Mouse (Mus musculus) macrophage (primary cell): Measurements from ENCODE around the gene 9330161L09Rik. TPM values are rescaled to one million over a fixed set of nuclear protein-coding genes. Genes with fewer than 3 reads are reported as not detected.
A peak's percentile ranks its signal among the peaks of the same experiment; 100 is the strongest.

Experiments
- H3K27ac ChIP-seq: fragments of 350-480 bp; formaldehyde crosslinking; 2 replicates; pipeline ENCODE4 v1.9.0; 2021
- H3K36me3 ChIP-seq: fragments of 350-480 bp; formaldehyde crosslinking; 2 replicates; pipeline ENCODE4 v1.9.0; 2021; ENCODE audit errors: inconsistent target
- H3K4me3 ChIP-seq: fragments of 350-480 bp; formaldehyde crosslinking; 2 replicates; pipeline ENCODE4 v1.9.0; 2021; ENCODE audit errors: inconsistent target
- H3K79me2 ChIP-seq: fragments of 350-480 bp; formaldehyde crosslinking; 2 replicates; pipeline ENCODE4 v1.9.0; 2021; ENCODE audit errors: inconsistent target
- WGBS: methylation state at CpG from one replicate; pipeline ENCODE4 v1.1.7; 2026; ENCODE audit warnings: inconsistent platforms; ENCODE audit not compliant: missing documents; 5-methylcytosine and 5-hydroxymethylcytosine counted together
- polyA plus RNA-seq: library from polyadenylated mRNA; stranded (reverse); fragments of 250-400 nt; gene quantifications from 3 replicates; pipeline ENCODE4 v1.2.4, GENCODE M21; 2018; ENCODE audit warnings: inconsistent platforms

Gene 9330161L09Rik
- polyA plus RNA-seq, 1 experiment from 2014 or later, result not detected

- H3K36me3 ChIP-seq, result peaks cover 80% of the 10 kb centered on the region
- no peak overlapping the region for H3K4me3 ChIP-seq
- no peak overlapping the region for H3K27ac ChIP-seq
- H3K79me2 ChIP-seq, result no peaks in the 10 kb centered on the region
- WGBS, result 95% methylated on average over 9 of the region's 10 CpGs
These were observed 524 bp upstream of the 9330161L09Rik start for GRCm38 (mm10) chr12:103408144-103408543.

GRCm38 (mm10) chr12:103404131-103404530 is 3.5 kb downstream of the 9330161L09Rik start:
- 89% methylated on average over 17 of the region's 18 CpGs for WGBS
- H3K79me2 ChIP-seq, result no peaks in the 10 kb centered on the region
- H3K4me3 ChIP-seq, result no peak overlapping the region
- no peak overlapping the region for H3K27ac ChIP-seq
- peaks cover 40% of the 10 kb centered on the region for H3K36me3 ChIP-seq

GRCm38 (mm10) chr12:103396751-103397150 is 10.9 kb downstream of the 9330161L09Rik start:
- H3K36me3 ChIP-seq, result no peaks in the 10 kb centered on the region
- no peak overlapping the region for H3K4me3 ChIP-seq
- no peak overlapping the region for H3K27ac ChIP-seq
- no peaks in the 10 kb centered on the region for H3K79me2 ChIP-seq
- 88% methylated on average over 7 of the region's 7 CpGs for WGBS

- Histone ChIP-seq H3K36me3 (no peaks in the 10 kb centered on the region), H3K79me2 (no peaks in the 10 kb centered on the region), H3K4me3 (no peak overlapping the region), H3K27ac (no peak overlapping the region)
- WGBS, result 87% methylated on average over 12 of the region's 12 CpGs
These were observed 11.9 kb downstream of the 9330161L09Rik start for GRCm38 (mm10) chr12:103395486-103396275.

- no peaks in the 10 kb centered on the region for H3K79me2 ChIP-seq
- no peaks in the 10 kb centered on the region for H3K36me3 ChIP-seq
- H3K27ac ChIP-seq, result no peak overlapping the region
- no peak overlapping the region for H3K4me3 ChIP-seq
- WGBS, result 51% methylated on average over 6 of the region's 6 CpGs
These were observed 14.1 kb downstream of the 9330161L09Rik start for GRCm38 (mm10) chr12:103393528-103393927.

GRCm38 (mm10) chr12:103391098-103391497 is 16.5 kb downstream of the 9330161L09Rik start:
- Histone ChIP-seq H3K4me3 (no peak overlapping the region), H3K79me2 (no peaks in the 10 kb centered on the region), H3K27ac (no peak overlapping the region), H3K36me3 (no peaks in the 10 kb centered on the region)
- WGBS, result 93% methylated on average over 7 of the region's 7 CpGs

- Histone ChIP-seq H3K27ac (no peak overlapping the region), H3K36me3 (no peaks in the 10 kb centered on the region), H3K79me2 (no peaks in the 10 kb centered on the region), H3K4me3 (no peak overlapping the region)
- 34% methylated on average over 4 of the region's 4 CpGs for WGBS
These were observed 17.6 kb downstream of the 9330161L09Rik start for GRCm38 (mm10) chr12:103389982-103390381.

GRCm38 (mm10) chr12:103389348-103389727 is 18.3 kb downstream of the 9330161L09Rik start:
- 85% methylated on average over 2 of the region's 2 CpGs for WGBS
- H3K27ac ChIP-seq, result no peak overlapping the region
- no peaks in the 10 kb centered on the region for H3K79me2 ChIP-seq
- no peaks in the 10 kb centered on the region for H3K36me3 ChIP-seq
- H3K4me3 ChIP-seq, result peak overlapping the region; percentile 34; the same call in 1 of the 2 replicates

- 1% methylated on average over 58 of the region's 58 CpGs for WGBS
- no peak within 1 kb of the TSS for H3K27ac ChIP-seq
- peak within 1 kb of the TSS; percentile 34 for H3K4me3 ChIP-seq
These were observed 18.9 kb downstream of the 9330161L09Rik start, which contains the start of gene Otub2 for GRCm38 (mm10) chr12:103388505-103389347. Gene Otub2, plus strand, starts transcription at chr12:103388682.

GRCm38 (mm10) chr12:103380226-103380625 is 27.4 kb downstream of the 9330161L09Rik start:
- Histone ChIP-seq H3K79me2 (no peaks in the 10 kb centered on the region), H3K36me3 (no peaks in the 10 kb centered on the region), H3K27ac (no peak overlapping the region), H3K4me3 (no peak overlapping the region)
- 87% methylated on average over 4 of the region's 4 CpGs for WGBS

More at GRCm38 (mm10) chr12:103388505-103389347, 18.9 kb downstream of the 9330161L09Rik start, which contains the start of gene Otub2:
- Histone ChIP-seq H3K79me2 (no peaks in the 10 kb centered on the region), H3K36me3 (no peaks in the 10 kb centered on the region)

- Histone ChIP-seq H3K36me3 (no peaks in the 10 kb centered on the region), H3K27ac (no peak overlapping the region), H3K4me3 (no peak overlapping the region), H3K79me2 (no peaks in the 10 kb centered on the region)
- 53% methylated on average over 4 of the region's 4 CpGs for WGBS
These were observed 30.8 kb downstream of the 9330161L09Rik start for GRCm38 (mm10) chr12:103376774-103377173.

GRCm38 (mm10) chr12:103376124-103376523 is 31.5 kb downstream of the 9330161L09Rik start:
- WGBS, result 75% methylated on average over 5 of the region's 5 CpGs
- H3K36me3 ChIP-seq, result no peaks in the 10 kb centered on the region
- no peak overlapping the region for H3K4me3 ChIP-seq
- H3K79me2 ChIP-seq, result no peaks in the 10 kb centered on the region
- H3K27ac ChIP-seq, result no peak overlapping the region

GRCm38 (mm10) chr12:103373530-103374236 is 33.9 kb downstream of the 9330161L09Rik start:
- H3K27ac ChIP-seq, result no peak overlapping the region
- 82% methylated on average over 8 of the region's 8 CpGs for WGBS
- no peaks in the 10 kb centered on the region for H3K36me3 ChIP-seq
- no peak overlapping the region for H3K4me3 ChIP-seq
- no peaks in the 10 kb centered on the region for H3K79me2 ChIP-seq

- Histone ChIP-seq H3K4me3 (no peak overlapping the region), H3K36me3 (no peaks in the 10 kb centered on the region), H3K27ac (no peak overlapping the region), H3K79me2 (no peaks in the 10 kb centered on the region)
- 23% methylated on average over 6 of the region's 6 CpGs for WGBS
These were observed 35.9 kb downstream of the 9330161L09Rik start for GRCm38 (mm10) chr12:103371711-103372110.
